Mouse (Mus musculus) liver, adult 10 weeks (tissue): ENCODE data around the gene I0C0044D17Rik. TPM values are rescaled to one million over a fixed set of nuclear protein-coding genes. Genes with fewer than 3 reads are reported as not detected.

Source experiments
- polyA plus RNA-seq: library from polyadenylated mRNA; stranded (reverse); fragments of 350-450 nt; fragmentation: Illumina TruSeq; extraction: RNeasy Lipid Tissue Mini Kit (QIAGEN cat#74804); gene quantifications from one replicate; pipeline ENCODE4 v1.2.3, GENCODE M21; 2014; ENCODE audit warnings: low read depth, low replicate concordance

Gene I0C0044D17Rik
- polyA plus RNA-seq = not detected

DNA sequence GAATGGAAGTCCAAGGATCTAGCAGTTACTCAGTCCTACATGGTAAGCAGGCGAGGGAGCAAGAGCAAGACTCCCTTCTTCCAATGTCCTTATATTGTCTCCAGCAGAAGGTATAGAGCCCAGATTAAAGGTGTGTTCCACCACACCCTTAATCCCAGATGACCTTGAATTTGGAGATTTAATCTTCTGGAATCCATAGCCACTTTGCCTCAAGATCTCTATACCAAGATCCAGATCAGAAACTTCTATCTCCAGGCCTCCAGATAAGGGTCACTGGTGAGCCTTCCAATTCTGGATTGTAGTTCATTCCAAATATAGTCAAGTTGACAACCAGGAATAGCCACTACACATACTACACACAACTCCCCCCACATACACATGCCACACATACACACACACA, at the start of gene I0C0044D17Rik:
TSS of gene I0C0044D17Rik (minus strand) at position 101 of the 400 bp plus-strand sequence.

DNA sequence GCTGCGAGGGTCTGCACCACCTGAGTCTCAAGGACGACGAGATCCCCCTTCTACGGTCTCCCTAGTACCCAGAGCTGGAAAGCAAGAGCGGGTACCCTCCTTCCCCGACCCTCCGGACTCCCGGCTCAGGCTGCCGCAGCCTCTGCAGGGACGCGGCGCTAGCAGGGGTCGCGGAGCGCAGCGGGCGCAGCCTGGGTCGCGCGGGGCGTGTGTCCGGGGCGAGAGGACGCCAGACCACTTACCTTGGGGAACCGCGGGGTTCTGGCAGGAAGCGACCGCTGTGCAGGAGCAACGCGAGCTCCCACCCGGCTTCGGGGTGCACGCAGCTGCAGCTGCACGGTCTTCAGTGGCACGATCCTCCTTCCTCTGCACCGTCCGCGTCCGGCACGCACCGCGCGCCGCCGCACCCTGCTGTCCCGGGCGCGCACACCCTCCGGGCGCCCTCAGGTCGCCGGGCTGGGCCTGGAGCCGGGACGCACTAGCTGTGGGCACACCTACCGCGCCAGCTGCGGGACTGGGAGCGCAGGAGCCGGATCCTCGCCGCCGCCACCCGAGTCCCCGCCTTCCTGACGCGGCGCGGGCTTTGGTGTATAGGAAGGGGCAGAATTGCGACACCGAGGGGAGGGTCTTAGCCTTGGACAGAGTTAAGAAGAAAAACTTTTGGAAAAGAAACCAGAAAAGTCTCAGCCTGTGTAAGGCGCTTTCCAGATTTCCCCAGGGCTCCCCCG, 6.3 kb downstream of the I0C0044D17Rik start, which contains the start of gene Kank4:
TSS of gene Kank4 (minus strand) at position 354 of the 728 bp plus-strand sequence.

Other genes starting within 250 kb of the I0C0044D17Rik start
- gene L1td1, start 97.1 kb downstream of the I0C0044D17Rik start, polyA plus RNA-seq = not detected
- gene Kank4, start 6.3 kb downstream of the I0C0044D17Rik start, polyA plus RNA-seq = not detected
- 31.0 TPM for gene Usp1, start 100.0 kb upstream of the I0C0044D17Rik start, polyA plus RNA-seq
- gene Angptl3, start 207.1 kb upstream of the I0C0044D17Rik start, polyA plus RNA-seq = 2,646 TPM